Mouse (Mus musculus): ENCODE measurements around the gene Syp.

GRCm38 (mm10) chrX:7635101-7635500 is 3.2 kb upstream of the Syp start:
- TF ChIP-seq POLR2A (IDR thresholded peaks at IDR 0.05; ENCODE audit: low read depth, low read length) = no peak
- no peak for TF ChIP-seq CTCF (IDR thresholded peaks at IDR 0.05; ENCODE audit: extremely low read depth, insufficient read depth, insufficient read length, insufficient replicate concordance)

All from spleen, adult 2 months (tissue).